Mouse (Mus musculus) fibroblast of lung, adult 2 months (primary cell): Measurements from ENCODE around the gene Pxk.
A peak's percentile ranks its signal among the peaks of the same experiment; 100 is the strongest.
"Not testable (repeated sequence)": the region's sequence is repeated elsewhere in the genome, so short reads cannot be mapped to it uniquely, and the experiment has no call there.

Source experiments
- DNase-seq: peaks from one replicate; pipeline ENCODE4 v3.0.0-alpha.2; 2011; ENCODE audit warnings: low read depth

The Pxk gene

GRCm38 (mm10) chr14:8102676-8103075, 4.7 kb downstream of the Pxk start:
- no peak for DNase-seq

GRCm38 (mm10) chr14:8108047-8108446, 10.0 kb downstream of the Pxk start:
- no peak for DNase-seq

- no peak for DNase-seq
These were observed 11.0 kb downstream of the Pxk start for GRCm38 (mm10) chr14:8108976-8109375.

GRCm38 (mm10) chr14:8111545-8111944, 13.5 kb downstream of the Pxk start:
- DNase-seq: no peak

GRCm38 (mm10) chr14:8112036-8112435, 14.0 kb downstream of the Pxk start:
- DNase-seq: no peak

- DNase-seq: no peak
These were observed 15.6 kb downstream of the Pxk start for GRCm38 (mm10) chr14:8113616-8114015.

GRCm38 (mm10) chr14:8114306-8114705, 16.3 kb downstream of the Pxk start:
- DNase-seq: no peak

- no peak for DNase-seq
These were observed 16.7 kb downstream of the Pxk start for GRCm38 (mm10) chr14:8114756-8115155.

GRCm38 (mm10) chr14:8115772-8116171, 17.8 kb downstream of the Pxk start:
- DNase-seq: no peak

- no peak for DNase-seq
These were observed 19.4 kb downstream of the Pxk start for GRCm38 (mm10) chr14:8117371-8117770.

- no peak for DNase-seq
These were observed 21.4 kb downstream of the Pxk start for GRCm38 (mm10) chr14:8119454-8119853.

GRCm38 (mm10) chr14:8119904-8120303, 21.9 kb downstream of the Pxk start:
- no peak for DNase-seq

- DNase-seq: peak; percentile 33
These were observed 25.1 kb downstream of the Pxk start for GRCm38 (mm10) chr14:8123141-8123540.

- not testable (repeated sequence) for DNase-seq
These were observed 25.6 kb downstream of the Pxk start for GRCm38 (mm10) chr14:8123611-8124010.

- DNase-seq: no peak
These were observed 26.3 kb downstream of the Pxk start for GRCm38 (mm10) chr14:8124046-8124881.

- no peak for DNase-seq
These were observed 30.0 kb downstream of the Pxk start for GRCm38 (mm10) chr14:8127971-8128370.

- DNase-seq: no peak
These were observed 34.8 kb downstream of the Pxk start for GRCm38 (mm10) chr14:8132789-8133188.

- DNase-seq: no peak
These were observed 36.2 kb downstream of the Pxk start for GRCm38 (mm10) chr14:8134234-8134633.

GRCm38 (mm10) chr14:8135130-8135529, 37.1 kb downstream of the Pxk start:
- peak; percentile 40 for DNase-seq

- no peak for DNase-seq
These were observed 42.0 kb downstream of the Pxk start for GRCm38 (mm10) chr14:8139724-8140710.

- no peak for DNase-seq
These were observed 43.1 kb downstream of the Pxk start for GRCm38 (mm10) chr14:8141131-8141530.

GRCm38 (mm10) chr14:8145594-8146558, 47.9 kb downstream of the Pxk start:
- no peak for DNase-seq
